Mouse (Mus musculus): ENCODE measurements at regions not wholly inside any gene's neighbourhood (a gene's known extent, or its start where the extent isn't known, plus 50 kb on each side); places are given as distances from the start of the nearest gene placed in this dataset.
A peak's percentile ranks its signal among the peaks of the same experiment; 100 is the strongest.

DNA sequence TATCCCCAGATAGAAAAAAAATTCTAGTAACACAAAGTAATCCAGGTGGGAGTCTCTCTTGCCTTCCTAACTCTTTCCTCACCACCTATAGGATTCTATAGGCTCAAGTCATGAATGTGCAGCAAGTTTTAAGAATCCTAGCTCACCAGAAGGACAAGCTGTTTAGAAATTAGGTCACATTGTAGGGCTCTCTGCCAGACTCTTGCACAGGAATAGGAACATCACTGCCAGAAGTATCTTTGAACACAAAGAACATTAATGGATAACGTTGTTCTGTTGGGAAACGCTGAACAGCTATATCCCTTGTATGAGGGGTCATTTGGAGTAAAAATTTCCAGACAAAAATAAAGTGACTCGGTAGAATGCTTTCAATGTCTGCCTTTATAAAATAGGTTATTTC is 75.6 kb upstream of the Peli1 start:
- Histone ChIP-seq H3K27ac (ENCODE audit: insufficient read depth, low read depth, low read length) (no peak overlapping the region), H3K4me1 (ENCODE audit: control insufficient read depth, insufficient read depth, low read length) (no peaks in the 10 kb centered on the region; the same call in 1 of the 2 replicates), H3K4me3 (ENCODE audit: insufficient read depth, low read depth, low read length) (no peak overlapping the region), H3K27me3 (replicated peaks; ENCODE audit: control insufficient read depth, insufficient read depth, low read length) (no peaks in the 10 kb centered on the region), H3K36me3 (ENCODE audit: control insufficient read depth, insufficient read depth, low read length) (no peaks in the 10 kb centered on the region)
- no peak for TF ChIP-seq POLR2A (IDR thresholded peaks at IDR 0.05; ENCODE audit: low read depth, low read length)
- no peak for TF ChIP-seq CTCF (conservative IDR thresholded peaks at IDR 0.05; ENCODE audit: insufficient read depth, insufficient read length, low read depth, low read length)
- peak; percentile 70 for DNase-seq
- 38% methylated on average over 3 of the region's 3 CpGs for WGBS

DNA sequence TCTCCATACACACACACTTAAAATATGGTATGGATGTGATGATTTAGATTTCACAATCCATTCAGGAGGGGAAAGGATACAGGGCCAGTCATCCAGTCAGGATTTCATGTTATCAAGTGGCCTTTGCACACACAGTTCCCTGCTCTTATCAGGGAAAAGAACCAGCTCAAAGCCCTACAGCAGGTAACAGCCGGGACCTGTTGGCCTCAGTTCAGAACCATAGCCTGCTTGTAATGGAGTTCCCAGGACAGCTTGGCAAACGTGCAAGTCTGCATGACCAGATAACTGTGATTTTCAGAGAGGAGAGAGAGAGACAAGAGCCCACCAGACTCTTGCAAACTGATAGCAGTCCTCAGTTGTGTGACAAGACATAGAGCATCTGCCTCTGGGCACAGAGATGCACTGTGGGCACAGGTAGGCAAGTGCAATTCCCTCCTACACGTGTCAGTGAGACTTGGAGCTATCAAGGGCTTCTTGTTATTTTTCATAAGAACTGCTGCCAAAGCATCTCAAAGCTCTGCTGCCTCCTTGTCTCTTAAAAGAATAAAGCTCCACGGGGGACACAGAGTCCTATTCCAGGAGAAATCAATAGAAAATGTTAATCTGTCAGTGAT is 74.9 kb upstream of the Peli1 start:
- Histone ChIP-seq H3K27me3 (replicated peaks; ENCODE audit: control insufficient read depth, insufficient read depth, low read length) (no peaks in the 10 kb centered on the region), H3K4me3 (ENCODE audit: insufficient read depth, low read depth, low read length) (no peak overlapping the region), H3K36me3 (ENCODE audit: control insufficient read depth, insufficient read depth, low read length) (no peaks in the 10 kb centered on the region), H3K4me1 (ENCODE audit: control insufficient read depth, insufficient read depth, low read length) (no peaks in the 10 kb centered on the region; the same call in 1 of the 2 replicates), H3K27ac (ENCODE audit: insufficient read depth, low read depth, low read length) (no peak overlapping the region)
- 58% methylated on average over 4 of the region's 4 CpGs for WGBS
- TF ChIP-seq POLR2A (IDR thresholded peaks at IDR 0.05; ENCODE audit: low read depth, low read length) (no peak), CTCF (conservative IDR thresholded peaks at IDR 0.05; ENCODE audit: insufficient read depth, insufficient read length, low read depth, low read length) (no peak)
- no peak for DNase-seq

- Histone ChIP-seq H3K36me3 (ENCODE audit: control insufficient read depth, insufficient read depth, low read length) (no peaks in the 10 kb centered on the region), H3K4me3 (ENCODE audit: insufficient read depth, low read depth, low read length) (no peak overlapping the region), H3K27ac (ENCODE audit: insufficient read depth, low read depth, low read length) (no peak overlapping the region), H3K27me3 (replicated peaks; ENCODE audit: control insufficient read depth, insufficient read depth, low read length) (no peaks in the 10 kb centered on the region), H3K4me1 (ENCODE audit: control insufficient read depth, insufficient read depth, low read length) (no peaks in the 10 kb centered on the region; the same call in 1 of the 2 replicates)
- DNase-seq, result no peak
- 81% methylated on average over 6 of the region's 6 CpGs for WGBS
- TF ChIP-seq POLR2A (IDR thresholded peaks at IDR 0.05; ENCODE audit: low read depth, low read length) (no peak), CTCF (conservative IDR thresholded peaks at IDR 0.05; ENCODE audit: insufficient read depth, insufficient read length, low read depth, low read length) (no peak)
Measured at GRCm38 (mm10) chr11:21016791-21017329, 74.2 kb upstream of the Peli1 start.

DNA sequence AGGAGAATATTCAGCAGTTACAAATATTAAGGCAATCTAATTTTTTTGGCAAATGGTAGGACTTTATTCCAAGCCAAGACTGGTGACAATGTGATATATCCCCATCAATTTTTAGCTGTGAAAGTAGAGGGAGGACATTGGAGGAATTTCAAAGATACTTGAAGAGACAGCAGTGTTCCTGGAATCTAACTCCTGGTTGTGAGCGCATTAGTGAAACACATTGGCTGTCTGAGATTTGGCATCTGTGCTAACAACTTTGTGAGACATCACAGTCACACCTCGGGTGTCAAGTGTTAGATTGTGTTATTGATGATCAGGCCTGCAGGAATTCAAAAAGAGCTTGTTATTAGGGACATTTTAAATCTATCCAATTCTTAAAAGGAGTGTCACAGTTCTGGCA is 71.3 kb upstream of the Peli1 start:
- Histone ChIP-seq H3K4me1 (ENCODE audit: control insufficient read depth, insufficient read depth, low read length) (no peaks in the 10 kb centered on the region), H3K36me3 (ENCODE audit: control insufficient read depth, insufficient read depth, low read length) (no peaks in the 10 kb centered on the region), H3K4me3 (ENCODE audit: insufficient read depth, low read depth, low read length) (no peak overlapping the region), H3K27me3 (replicated peaks; ENCODE audit: control insufficient read depth, insufficient read depth, low read length) (no peaks in the 10 kb centered on the region), H3K27ac (ENCODE audit: insufficient read depth, low read depth, low read length) (no peak overlapping the region)
- WGBS, result 76% methylated on average over 2 of the region's 2 CpGs
- no peak for DNase-seq
- TF ChIP-seq CTCF (conservative IDR thresholded peaks at IDR 0.05; ENCODE audit: insufficient read depth, insufficient read length, low read depth, low read length) (no peak), POLR2A (IDR thresholded peaks at IDR 0.05; ENCODE audit: low read depth, low read length) (no peak)

DNA sequence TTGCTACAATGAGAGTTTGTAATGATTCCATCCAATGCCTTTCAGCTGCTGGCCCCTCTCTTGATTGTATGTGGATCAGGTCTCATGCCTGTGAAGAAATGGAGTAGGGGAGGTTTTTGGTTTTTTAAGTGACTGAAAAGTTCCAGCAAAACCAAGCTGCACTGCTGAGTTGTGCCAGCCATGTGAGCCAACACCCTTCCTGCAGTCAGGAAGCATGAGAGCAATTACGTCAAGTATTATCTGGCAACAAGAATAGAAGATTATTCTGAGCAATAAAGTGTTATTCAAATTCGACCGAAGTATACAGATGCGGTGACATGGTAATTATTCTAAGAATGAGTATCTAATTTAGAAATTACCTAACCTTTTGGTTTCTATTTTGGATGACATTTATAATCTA is 67.0 kb upstream of the Peli1 start:
- H3K4me1 ChIP-seq (ENCODE audit: control insufficient read depth, insufficient read depth, low read length), result no peaks in the 10 kb centered on the region
- H3K27ac ChIP-seq (ENCODE audit: insufficient read depth, low read depth, low read length), result peak overlapping the region; percentile 43; the same call in 1 of the 2 replicates
- H3K36me3 ChIP-seq (ENCODE audit: control insufficient read depth, insufficient read depth, low read length), result no peaks in the 10 kb centered on the region
- no peak overlapping the region for H3K4me3 ChIP-seq (ENCODE audit: insufficient read depth, low read depth, low read length)
- peak; percentile 29 for DNase-seq
- H3K27me3 ChIP-seq (replicated peaks; ENCODE audit: control insufficient read depth, insufficient read depth, low read length), result no peaks in the 10 kb centered on the region
- WGBS, result 76% methylated on average over 4 of the region's 4 CpGs
- TF ChIP-seq POLR2A (IDR thresholded peaks at IDR 0.05; ENCODE audit: low read depth, low read length) (no peak), CTCF (conservative IDR thresholded peaks at IDR 0.05; ENCODE audit: insufficient read depth, insufficient read length, low read depth, low read length) (no peak)

DNA sequence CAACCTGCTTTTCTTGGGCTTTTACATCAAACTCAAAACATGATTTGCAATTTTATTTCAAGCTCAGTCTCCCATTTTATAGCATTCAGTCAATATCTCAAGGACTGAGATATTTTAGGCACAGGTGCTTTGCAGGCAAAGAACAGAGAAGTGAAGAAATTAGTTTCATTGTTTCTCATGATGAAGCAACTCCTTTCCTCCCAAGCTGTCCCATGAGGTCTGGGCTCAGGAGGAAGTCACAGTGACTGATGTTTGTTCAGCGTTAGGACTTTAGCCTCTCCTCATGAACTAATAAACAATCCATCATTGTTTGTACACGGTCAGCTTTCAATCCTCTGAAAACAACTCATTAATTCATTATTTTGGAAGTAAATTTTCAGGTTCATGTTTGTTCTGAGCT is 66.6 kb upstream of the Peli1 start:
- H3K4me1 ChIP-seq (ENCODE audit: control insufficient read depth, insufficient read depth, low read length), result no peaks in the 10 kb centered on the region
- no peak for TF ChIP-seq CTCF (conservative IDR thresholded peaks at IDR 0.05; ENCODE audit: insufficient read depth, insufficient read length, low read depth, low read length)
- no peak for TF ChIP-seq POLR2A (IDR thresholded peaks at IDR 0.05; ENCODE audit: low read depth, low read length)

DNA sequence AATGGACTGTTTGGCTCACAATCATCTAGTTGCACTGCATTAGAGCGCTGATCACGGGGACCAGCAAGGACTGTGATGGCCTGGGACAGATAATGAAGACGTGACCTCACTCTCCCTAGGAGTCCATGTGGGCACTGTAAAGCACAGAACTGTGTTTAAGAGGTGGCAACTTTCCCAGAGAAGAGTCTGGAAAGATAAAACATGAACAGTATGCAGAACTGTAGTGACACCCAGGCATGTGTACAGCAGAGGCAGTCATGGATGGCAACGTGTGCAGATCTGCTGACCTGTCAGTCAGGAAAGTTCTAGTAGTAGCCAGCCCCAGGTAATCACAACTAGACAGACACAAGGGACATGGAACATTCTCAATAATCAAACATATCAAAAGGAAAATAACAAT is 63.8 kb upstream of the Peli1 start:
- no peaks in the 10 kb centered on the region for H3K36me3 ChIP-seq (ENCODE audit: control insufficient read depth, insufficient read depth, low read length)
- no peaks in the 10 kb centered on the region for H3K4me1 ChIP-seq (ENCODE audit: control insufficient read depth, insufficient read depth, low read length)
- H3K27ac ChIP-seq (ENCODE audit: insufficient read depth, low read depth, low read length), result no peak overlapping the region
- 84% methylated on average over 4 of the region's 4 CpGs for WGBS
- no peak for DNase-seq
- H3K4me3 ChIP-seq (ENCODE audit: insufficient read depth, low read depth, low read length), result no peak overlapping the region
- H3K27me3 ChIP-seq (replicated peaks; ENCODE audit: control insufficient read depth, insufficient read depth, low read length), result no peaks in the 10 kb centered on the region
- TF ChIP-seq POLR2A (IDR thresholded peaks at IDR 0.05; ENCODE audit: low read depth, low read length) (no peak), CTCF (conservative IDR thresholded peaks at IDR 0.05; ENCODE audit: insufficient read depth, insufficient read length, low read depth, low read length) (no peak)

More for the DNA sequence above, 66.6 kb upstream of the Peli1 start:
- WGBS, result 39% methylated on average over 2 of the region's 2 CpGs
- H3K36me3 ChIP-seq (ENCODE audit: control insufficient read depth, insufficient read depth, low read length), result no peaks in the 10 kb centered on the region
- H3K4me3 ChIP-seq (ENCODE audit: insufficient read depth, low read depth, low read length), result no peak overlapping the region
- peak overlapping the region; percentile 23 for H3K27ac ChIP-seq (ENCODE audit: insufficient read depth, low read depth, low read length)
- H3K27me3 ChIP-seq (replicated peaks; ENCODE audit: control insufficient read depth, insufficient read depth, low read length), result no peaks in the 10 kb centered on the region
- peak; percentile 22 for DNase-seq

All from kidney, adult 2 months (tissue).